Mouse (Mus musculus): Measurements from ENCODE around the gene Tm4sf4.

- TF ChIP-seq CTCF (IDR thresholded peaks at IDR 0.05; ENCODE audit: low read depth) (no peak), EP300 (IDR thresholded peaks at IDR 0.05; ENCODE audit: low read depth) (no peak)
Measured at GRCm38 (mm10) chr3:57428682-57429464, 3.8 kb downstream of the Tm4sf4 start.
